Mouse (Mus musculus) splenic B cell, adult 2 months (primary cell): Measurements from ENCODE around the gene Mb.

Source experiments
- DNase-seq: peaks from one replicate; pipeline ENCODE4 v3.0.0-alpha.2; 2011; ENCODE audit warnings: low read depth, low spot score
- H3K27me3 ChIP-seq: 2 replicates; pipeline ENCODE4 v1.6.1; 2012; ENCODE audit warnings: mild to moderate bottlenecking, low read length, moderate library complexity, mixed read lengths; ENCODE audit not compliant: control insufficient read depth, poor library complexity, insufficient read depth, severe bottlenecking
- H3K36me3 ChIP-seq: 2 replicates; pipeline ENCODE4 v1.6.1; 2012; ENCODE audit warnings: mild to moderate bottlenecking, low read length, moderate library complexity, mixed read lengths; ENCODE audit not compliant: control insufficient read depth, poor library complexity, insufficient read depth, severe bottlenecking

The Mb gene

DNA sequence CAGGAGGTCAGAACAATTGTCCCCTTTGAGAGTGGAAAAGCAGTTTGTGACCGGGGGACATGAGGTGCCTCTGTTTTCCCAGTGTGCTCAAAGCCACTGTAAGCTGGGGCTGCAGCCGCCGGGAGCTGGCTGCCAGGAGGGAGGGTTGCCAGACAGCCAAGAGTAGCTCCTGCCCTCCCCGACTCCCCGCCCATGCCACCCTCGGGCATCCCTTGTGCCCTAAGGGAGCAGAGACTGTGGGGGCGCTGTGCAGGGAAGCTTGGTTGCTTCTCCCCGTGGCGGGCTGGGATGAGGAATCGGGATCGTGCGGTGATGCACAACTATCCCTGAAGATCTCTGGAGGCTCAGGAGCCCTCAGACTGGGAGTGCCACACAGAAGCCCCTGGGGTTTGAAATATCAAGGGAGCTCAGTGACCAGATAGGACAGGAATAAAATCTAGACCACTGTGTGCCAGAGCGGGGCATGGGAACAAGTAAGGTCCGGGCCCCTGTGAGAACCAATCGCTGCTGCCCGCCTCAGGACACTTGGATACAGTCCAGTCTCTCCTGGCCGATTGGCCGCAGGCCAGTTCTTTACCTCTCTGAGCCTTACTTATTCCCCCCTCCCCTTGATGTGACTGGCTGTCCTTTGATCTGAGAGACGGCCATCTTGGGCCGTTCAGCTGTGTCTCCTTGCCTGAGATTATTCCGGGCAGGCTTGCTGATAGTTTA, 51.4 kb downstream of the Mb start:
- Histone ChIP-seq H3K36me3 (no peaks in the 10 kb centered on the region), H3K27me3 (no peaks in the 10 kb centered on the region)
- no peak for DNase-seq

DNA sequence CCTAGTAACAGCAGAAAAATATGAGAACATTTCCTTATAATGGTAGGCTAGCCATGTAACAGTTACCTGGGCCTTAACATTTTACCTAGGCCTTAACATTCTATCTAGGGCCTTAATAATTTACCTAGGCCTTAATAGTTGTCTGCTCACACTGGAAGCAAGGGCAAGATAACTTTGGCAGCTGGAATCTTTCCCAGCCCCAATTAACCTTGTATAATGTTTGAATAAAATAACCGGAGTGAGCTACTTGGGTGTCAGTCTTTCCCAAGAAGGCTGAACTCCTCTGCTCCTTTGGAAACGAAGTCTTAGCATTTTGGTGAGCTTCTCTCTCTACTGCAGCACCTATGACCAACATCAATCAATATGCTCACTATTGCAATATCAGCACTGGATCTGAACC, 52.4 kb downstream of the Mb start:
- H3K36me3 ChIP-seq, result no peaks in the 10 kb centered on the region
- no peaks in the 10 kb centered on the region for H3K27me3 ChIP-seq
- no peak for DNase-seq

DNA sequence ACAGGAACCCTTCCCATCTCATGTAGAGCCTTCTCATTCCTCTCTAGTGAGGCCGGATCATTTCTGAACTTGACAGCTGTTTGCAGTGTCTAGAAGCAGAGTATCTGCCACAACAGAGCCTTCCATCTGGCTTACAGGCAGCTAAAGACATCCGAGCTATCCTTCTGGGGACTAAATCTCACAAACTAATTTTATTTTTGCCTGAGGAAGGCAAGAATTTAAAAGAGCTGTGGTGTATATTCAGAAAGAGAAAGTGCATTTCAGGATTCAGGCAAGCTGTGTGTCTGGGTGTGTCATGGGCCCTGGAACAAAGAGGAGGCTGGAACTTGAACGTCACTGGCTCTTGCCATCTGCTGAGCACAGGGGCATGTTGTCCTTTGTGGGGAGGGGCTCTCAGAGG, 56.1 kb downstream of the Mb start:
- H3K36me3 ChIP-seq, result no peaks in the 10 kb centered on the region
- H3K27me3 ChIP-seq, result no peaks in the 10 kb centered on the region
- DNase-seq, result no peak

DNA sequence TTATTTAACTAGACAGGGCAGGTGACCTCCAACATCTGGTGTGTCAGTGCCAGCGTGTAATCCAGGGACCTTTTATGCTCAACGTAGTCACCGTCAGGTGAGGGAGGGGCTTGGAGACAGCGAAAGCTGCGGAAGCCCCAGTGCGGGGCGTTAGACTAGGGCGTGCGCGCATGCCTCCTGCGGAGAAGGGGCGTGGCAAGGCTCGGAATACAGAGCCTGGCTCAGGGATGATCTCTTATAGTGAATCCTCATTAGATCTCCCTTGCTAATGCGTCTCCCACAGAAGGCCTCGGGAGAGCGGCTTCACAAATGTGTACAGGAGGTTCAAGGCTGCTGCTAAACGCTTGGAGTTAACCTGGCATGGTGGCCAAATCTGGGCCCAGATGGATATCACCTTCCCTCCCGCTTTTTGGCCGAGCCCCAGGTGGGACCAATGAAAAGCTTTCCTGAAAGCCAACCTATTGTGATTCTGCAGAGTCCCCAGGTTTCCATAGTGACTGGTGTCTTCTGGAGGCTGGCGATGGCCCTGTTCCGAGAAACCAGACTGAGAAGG, 62.9 kb downstream of the Mb start:
- Histone ChIP-seq H3K27me3 (no peaks in the 10 kb centered on the region), H3K36me3 (no peaks in the 10 kb centered on the region)
- DNase-seq, result no peak

DNA sequence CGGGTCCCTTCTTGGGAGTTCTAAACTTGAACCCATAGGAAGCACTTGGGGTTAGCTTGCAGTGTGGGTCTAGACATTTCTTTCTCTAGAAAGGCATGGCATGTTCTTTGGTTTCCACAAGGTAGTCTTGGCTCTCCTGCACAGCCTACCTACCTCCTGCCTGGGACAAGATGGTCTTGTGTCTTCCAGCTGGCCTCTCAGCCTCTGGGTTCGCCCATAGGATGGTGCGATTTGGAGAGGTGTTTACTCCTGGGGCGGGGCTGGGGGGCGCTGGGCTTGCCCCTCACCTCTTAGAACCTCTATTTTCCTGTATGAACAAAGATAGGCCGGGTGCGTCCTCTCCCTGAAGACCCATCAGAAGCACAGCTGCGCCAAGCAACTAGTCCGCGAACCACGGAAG, 63.3 kb downstream of the Mb start:
- Histone ChIP-seq H3K36me3 (no peaks in the 10 kb centered on the region), H3K27me3 (no peaks in the 10 kb centered on the region)
- no peak for DNase-seq

DNA sequence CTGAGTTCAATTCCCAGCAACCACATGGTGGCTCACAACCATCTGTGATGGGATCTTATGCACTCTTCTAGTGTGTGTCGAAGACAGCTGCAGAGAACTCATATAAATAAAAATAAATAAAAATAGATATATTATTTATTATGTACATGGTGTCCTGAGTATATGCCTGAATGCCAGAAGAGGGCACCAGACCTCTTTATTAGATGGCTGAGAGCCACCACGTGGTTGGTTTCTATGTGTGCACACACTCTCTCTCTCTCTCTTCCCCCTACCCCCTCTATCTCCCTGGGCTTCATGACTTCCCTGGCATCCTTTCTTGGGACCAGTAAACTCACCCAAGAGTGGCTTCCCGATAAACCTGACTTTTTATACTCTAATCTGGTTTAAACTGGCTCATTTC, 67.7 kb downstream of the Mb start:
- Histone ChIP-seq H3K36me3 (no peaks in the 10 kb centered on the region), H3K27me3 (no peaks in the 10 kb centered on the region)
- DNase-seq, result no peak

DNA sequence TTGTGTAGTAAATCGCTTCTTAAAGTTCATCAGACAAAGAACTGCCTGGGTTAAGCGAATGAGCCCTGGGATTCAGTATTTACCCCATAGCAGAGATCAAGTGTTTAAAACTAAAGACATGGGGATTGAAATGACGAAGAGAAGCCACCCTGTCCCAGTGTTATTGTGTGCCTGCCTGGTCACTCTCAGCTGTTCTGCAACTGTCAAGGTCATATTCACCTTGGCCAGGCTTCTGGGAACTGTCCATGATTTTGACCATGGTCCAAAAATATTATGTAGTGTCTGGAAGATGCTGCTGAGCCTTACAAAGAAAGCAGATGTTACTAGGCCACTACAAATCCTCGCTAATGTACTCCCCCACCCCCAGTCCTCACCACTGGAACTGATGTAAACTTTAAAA, 70.7 kb downstream of the Mb start:
- DNase-seq, result no peak
- Histone ChIP-seq H3K27me3 (no peaks in the 10 kb centered on the region), H3K36me3 (no peaks in the 10 kb centered on the region)

DNA sequence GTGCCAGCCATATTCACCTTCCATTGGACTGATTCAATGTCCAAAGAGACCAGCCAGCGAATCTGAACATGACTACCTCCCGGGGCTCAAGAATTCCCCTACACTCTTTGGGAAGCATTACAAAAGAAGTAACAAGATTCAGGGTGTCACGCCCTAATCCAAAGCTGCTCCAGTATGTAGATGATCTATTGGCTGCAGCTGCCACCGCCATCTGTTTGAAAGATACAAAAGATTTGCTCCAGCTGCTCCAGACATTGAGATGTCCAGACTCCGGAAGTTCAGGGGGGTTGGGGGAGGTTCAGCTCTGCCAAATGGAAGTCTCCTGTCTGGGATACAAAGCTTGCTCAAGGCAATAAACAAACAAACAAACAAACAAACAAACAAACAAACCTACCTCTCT, 73.9 kb downstream of the Mb start:
- H3K27me3 ChIP-seq, result no peaks in the 10 kb centered on the region
- no peaks in the 10 kb centered on the region for H3K36me3 ChIP-seq
- no peak for DNase-seq

DNA sequence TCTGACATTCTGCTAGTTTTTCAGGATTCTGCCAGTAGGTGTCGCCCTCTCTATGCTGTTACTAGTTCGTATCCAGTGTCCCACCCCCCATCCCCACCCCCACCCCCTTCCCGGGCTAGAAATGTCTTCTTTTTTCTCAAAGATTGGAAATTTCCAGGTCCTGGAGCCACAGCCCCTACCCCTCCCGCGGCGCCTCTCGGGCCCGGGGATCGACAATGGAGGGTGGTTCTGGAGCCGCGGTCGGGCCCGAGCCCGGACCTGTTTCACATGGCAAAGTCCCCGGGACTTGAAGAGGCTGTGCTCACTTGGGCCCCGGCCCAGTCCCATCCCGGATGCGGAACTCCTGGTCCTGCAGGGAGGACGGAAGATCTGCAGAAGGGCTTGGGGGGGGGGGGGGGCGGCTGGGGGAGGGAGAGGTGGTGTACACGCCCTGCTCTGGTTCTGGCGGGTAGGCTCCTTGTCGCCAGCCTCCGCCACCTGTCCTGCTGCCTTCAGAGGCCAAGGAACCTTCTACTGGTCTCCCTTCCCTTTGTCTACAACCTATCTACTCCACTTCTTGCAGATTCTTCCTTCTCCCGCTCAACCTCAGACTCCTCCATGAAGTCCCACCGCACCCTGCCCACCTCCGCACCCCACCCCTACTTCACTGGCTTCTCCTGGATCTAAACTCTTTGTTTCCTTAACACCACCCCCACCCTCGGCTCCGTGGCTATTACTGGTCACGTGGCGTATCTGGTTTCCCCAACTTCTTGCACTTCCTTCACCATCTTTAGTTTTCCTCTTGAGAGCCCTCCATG, 76.4 kb downstream of the Mb start:
- DNase-seq, result peak; percentile 72
- no peaks in the 10 kb centered on the region for H3K27me3 ChIP-seq

DNA sequence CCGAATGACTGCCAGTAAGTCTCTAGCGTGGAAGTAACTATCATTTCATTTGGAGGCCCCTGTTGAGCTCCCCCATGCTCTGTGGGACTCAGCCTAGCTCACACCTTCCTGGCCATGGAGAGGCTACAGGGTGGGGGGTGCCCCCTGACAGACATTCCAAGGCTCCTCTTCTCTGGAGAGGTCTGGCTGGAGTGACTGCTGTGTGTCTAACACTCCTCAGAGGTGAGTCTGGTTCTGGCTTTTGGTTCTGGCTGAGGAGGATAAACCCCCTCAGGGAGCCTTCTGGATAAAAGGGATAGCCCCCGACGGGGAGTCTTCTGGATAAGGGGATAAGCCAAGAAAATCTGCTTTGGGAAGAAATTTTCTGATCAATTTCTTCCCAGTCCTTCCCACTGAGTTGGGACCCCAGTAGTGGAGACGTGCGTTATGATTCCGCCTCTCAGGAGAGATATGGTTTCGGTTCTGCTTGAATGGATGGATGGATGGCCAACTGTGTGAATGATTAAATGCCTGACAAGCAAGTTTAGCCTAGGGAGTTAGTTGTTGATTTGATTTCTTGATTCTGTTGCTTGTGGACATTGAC, 77.1 kb downstream of the Mb start:
- Histone ChIP-seq H3K36me3 (no peaks in the 10 kb centered on the region), H3K27me3 (no peaks in the 10 kb centered on the region)
- DNase-seq, result no peak

More for the DNA sequence above, 76.4 kb downstream of the Mb start:
- no peaks in the 10 kb centered on the region for H3K36me3 ChIP-seq

DNA sequence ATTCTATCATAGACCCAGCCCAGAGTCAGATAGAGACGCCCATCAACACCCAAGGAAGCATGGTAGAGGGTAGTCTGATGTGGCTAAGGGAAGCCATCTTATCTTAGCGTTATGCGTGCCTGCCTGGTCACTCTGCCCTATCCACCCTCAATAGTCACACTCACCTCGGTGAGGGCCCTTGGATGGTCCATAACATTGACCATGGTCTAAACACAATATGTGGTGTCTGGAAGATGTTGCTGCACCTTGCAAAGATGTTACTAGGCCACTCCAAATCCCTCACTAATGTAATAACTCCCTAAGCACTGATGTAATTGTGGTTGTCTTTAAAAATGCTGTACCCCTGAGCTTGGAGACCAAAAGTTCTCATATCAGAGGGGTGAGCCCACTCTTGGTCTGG, 77.8 kb downstream of the Mb start:
- DNase-seq, result no peak
- Histone ChIP-seq H3K27me3 (no peaks in the 10 kb centered on the region), H3K36me3 (no peaks in the 10 kb centered on the region)
